7 mouse cellular contexts compared by ENCODE assay signal in the genomic region with DNA sequence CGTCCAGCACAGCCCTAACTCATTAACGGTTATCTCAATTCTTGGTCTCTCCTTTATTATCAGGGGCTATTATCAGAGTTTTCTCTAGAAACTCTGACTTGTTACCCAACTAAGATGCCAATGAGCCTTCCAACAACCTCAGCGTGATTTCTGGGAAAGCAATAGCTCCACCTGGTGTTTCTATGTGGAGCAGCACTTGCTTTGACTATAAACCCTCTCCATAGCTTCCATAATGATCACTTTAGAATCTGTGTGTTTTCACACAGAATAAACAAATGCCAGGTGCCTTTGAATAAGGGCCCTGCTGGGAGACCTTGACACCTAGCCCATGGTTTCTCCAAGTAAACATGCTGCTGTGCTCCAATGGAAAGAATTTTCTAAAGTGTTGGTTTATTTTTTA. TPM values are rescaled to one million over a fixed set of nuclear protein-coding genes. Genes with fewer than 3 reads are reported as not detected.
A peak's percentile ranks its signal among the peaks of the same experiment; 100 is the strongest.
DNase-seq lines count a peak whose midpoint lies in the region; ATAC-seq and TF ChIP-seq lines count a peak whose summit lies in the region.

No protein-coding gene starts in this region.

- TF ChIP-seq POLR2A in lung, adult 2 months (IDR thresholded peaks at IDR 0.05; ENCODE audit: borderline replicate concordance, extremely low read depth, low read depth, low read length) = no peak

- intact Hi-C loops in gastrocnemius, postnatal 14 days (cut with DNase I; ENCODE audit: low total_unique reads) = no loop called here

- H3K4me1 ChIP-seq in lung, adult 2 months (ENCODE audit: control insufficient read depth, insufficient read depth, low read length) = no peaks in the 10 kb centered on the region
- no peaks in the 10 kb centered on the region for H3K4me1 ChIP-seq in intestine, postnatal 0 days (replicated peaks; ENCODE audit: control insufficient read depth, insufficient read depth, low read length)

- no peaks in the 10 kb centered on the region for H3K9me3 ChIP-seq in intestine, postnatal 0 days (ENCODE audit: control insufficient read depth)

- H3K27me3 ChIP-seq in intestine, postnatal 0 days (replicated peaks; ENCODE audit: control insufficient read depth, insufficient read depth, low read length) = no peaks in the 10 kb centered on the region

- no peak overlapping the region for H3K9ac ChIP-seq in intestine, postnatal 0 days (ENCODE audit: low read depth, low read length)

- H3K4me3 ChIP-seq in lung, adult 2 months (replicated peaks; ENCODE audit: extremely low read depth, low read depth, low read length) = no peak overlapping the region
- no peak overlapping the region for H3K4me3 ChIP-seq in intestine, postnatal 0 days (ENCODE audit: low read depth, low read length)

- H3K27ac ChIP-seq in intestine, postnatal 0 days (ENCODE audit: low read depth, low read length) = no peak overlapping the region

- DNase-seq in lung, postnatal 36 days = peak; percentile 23
- no peak for DNase-seq in lung, adult 2 months
- peak; percentile 64 for DNase-seq in adipocyte (ENCODE audit: low spot score)
- peak; percentile 79 for DNase-seq in cerebellum, adult 9-10 months
- DNase-seq in mesoderm, embryonic 11.5 days (ENCODE audit: low read depth, low spot score) = peak; percentile 23
- DNase-seq in gastrocnemius, postnatal 14 days = no peak

- no peak for TF ChIP-seq CTCF in lung, adult 2 months (IDR thresholded peaks at IDR 0.05; ENCODE audit: insufficient read depth, low read length)
- TF ChIP-seq CTCF in intestine, postnatal 0 days (IDR thresholded peaks at IDR 0.05; ENCODE audit: low read depth) = peak; percentile 69

- no peak overlapping the region for H3K4me2 ChIP-seq in intestine, postnatal 0 days (replicated peaks; ENCODE audit: low read depth)

- ATAC-seq in intestine, postnatal 0 days = no peak

- H3K36me3 ChIP-seq in intestine, postnatal 0 days (ENCODE audit: control insufficient read depth, insufficient read depth) = no peaks in the 10 kb centered on the region

- 47% methylated on average over 3 of the region's 3 CpGs for WGBS in lung, adult 2 months
- WGBS in intestine, postnatal 0 days = 55% methylated on average over 3 of the region's 3 CpGs

RNA-seq across cellular contexts. Expression of a gene that starts 12.8 kb away (rescaled TPM):
- 0.06 TPM in 2 replicates for polyA plus RNA-seq in lung, adult 2 months (2012; rRNA removed)
- 0.93 and 2.1 TPM in 2 replicates for polyA plus RNA-seq in intestine, postnatal 0 days (2015; fragmentation: Nextera tagmentation; extraction: Ambion mirVana)
- total RNA-seq in gastrocnemius, postnatal 14 days (2021) = not detected

Comparison
In these comparisons a context has a peak if more than half of its experiments do, and no peak if none do; other contexts are left out.
1. DNase-seq: peak in lung, postnatal 36 days (single experiment), adipocyte (single experiment), cerebellum, adult 9-10 months (single experiment) and mesoderm, embryonic 11.5 days (single experiment); none in lung, adult 2 months (single experiment) and gastrocnemius, postnatal 14 days (single experiment).